Mouse (Mus musculus): ENCODE data around the gene Ephx1. TPM values are rescaled to one million over a fixed set of nuclear protein-coding genes. Genes with fewer than 3 reads are reported as not detected.

The Ephx1 gene
- polyA plus RNA-seq, 1 experiment = 142 TPM

DNA sequence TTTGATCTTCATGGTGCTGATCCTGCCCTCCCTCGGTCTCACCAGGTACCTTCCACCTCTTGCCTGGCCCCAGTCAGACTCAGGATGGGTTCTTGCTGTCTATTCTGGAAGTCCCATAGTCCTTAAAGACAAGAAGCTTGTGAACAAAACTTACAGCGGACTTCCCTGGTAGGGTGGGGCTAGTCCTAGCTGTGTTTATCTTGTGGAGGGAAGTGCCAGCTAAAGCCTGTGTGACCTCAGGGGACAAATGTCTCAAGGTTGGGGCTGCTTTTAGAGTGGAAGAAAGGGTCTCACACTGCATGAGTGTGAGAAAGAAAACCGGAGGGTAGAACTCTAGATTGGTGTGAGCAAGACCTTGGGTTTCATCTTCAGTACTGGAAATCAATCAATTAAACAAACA lies 54.9 kb downstream of the Ephx1 start:
- Histone ChIP-seq H3K4me3 (replicated peaks; ENCODE audit: extremely low read depth, low read depth, low read length) (no peak overlapping the region), H3K4me1 (ENCODE audit: control insufficient read depth, insufficient read depth, low read length) (peaks cover 9% of the 10 kb centered on the region)
- TF ChIP-seq CTCF (IDR thresholded peaks at IDR 0.05; ENCODE audit: insufficient read depth, low read length) = no peak
- no peak for TF ChIP-seq POLR2A (IDR thresholded peaks at IDR 0.05; ENCODE audit: borderline replicate concordance, extremely low read depth, low read depth, low read length)
- no peak for DNase-seq
- WGBS = 52% methylated on average over 3 of the region's 3 CpGs

DNA sequence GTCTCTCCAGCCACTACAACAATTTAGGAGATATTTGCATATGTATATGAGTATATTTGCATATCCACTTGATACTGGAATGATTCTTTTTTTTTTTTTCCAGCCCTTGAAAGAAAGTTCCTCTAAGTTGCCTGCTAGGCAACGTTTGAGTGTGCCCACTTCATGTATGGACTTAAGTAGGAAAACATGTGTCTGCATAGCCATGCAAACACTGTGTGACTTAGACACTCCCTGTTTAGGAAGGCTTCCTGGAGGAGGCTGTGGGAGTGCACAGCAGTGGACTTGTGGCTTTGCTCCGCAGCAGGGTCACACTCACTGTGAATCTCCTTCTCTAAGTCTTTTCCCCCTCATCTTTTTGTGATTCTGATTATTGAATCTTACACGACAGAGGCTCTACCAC lies 61.9 kb downstream of the Ephx1 start:
- TF ChIP-seq POLR2A (IDR thresholded peaks at IDR 0.05; ENCODE audit: borderline replicate concordance, extremely low read depth, low read depth, low read length) (no peak), CTCF (IDR thresholded peaks at IDR 0.05; ENCODE audit: insufficient read depth, low read length) (no peak)
- DNase-seq = no peak
- Histone ChIP-seq H3K4me1 (ENCODE audit: control insufficient read depth, insufficient read depth, low read length) (peaks cover 5% of the 10 kb centered on the region; the same call in 1 of the 2 replicates), H3K4me3 (replicated peaks; ENCODE audit: extremely low read depth, low read depth, low read length) (no peak overlapping the region)
- WGBS = 69% methylated on average over 3 of the region's 3 CpGs

DNA sequence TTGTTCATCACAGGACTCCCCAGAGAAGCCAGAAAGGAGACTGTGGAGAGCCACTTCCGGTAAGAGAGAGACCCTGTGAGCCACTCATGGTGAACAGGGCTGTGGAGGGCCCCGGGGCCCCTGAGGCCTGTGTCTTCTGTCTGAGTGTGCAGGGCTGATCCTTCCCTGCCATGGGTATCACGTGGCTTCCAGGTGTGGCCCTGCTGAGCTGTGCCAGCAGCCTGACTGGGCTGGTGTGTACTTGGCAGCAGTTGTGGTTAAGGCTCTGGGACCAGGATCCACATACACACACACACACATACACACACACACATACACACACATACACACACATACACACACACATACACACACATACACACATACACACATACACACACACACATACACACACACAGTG lies 62.7 kb downstream of the Ephx1 start:
- no peak for DNase-seq
- no peak for TF ChIP-seq POLR2A (IDR thresholded peaks at IDR 0.05; ENCODE audit: borderline replicate concordance, extremely low read depth, low read depth, low read length)
- TF ChIP-seq CTCF (IDR thresholded peaks at IDR 0.05; ENCODE audit: insufficient read depth, low read length) = no peak
- 64% methylated on average over 3 of the region's 3 CpGs for WGBS
- Histone ChIP-seq H3K4me1 (ENCODE audit: control insufficient read depth, insufficient read depth, low read length) (peaks cover 5% of the 10 kb centered on the region; the same call in 1 of the 2 replicates), H3K4me3 (replicated peaks; ENCODE audit: extremely low read depth, low read depth, low read length) (no peak overlapping the region)

DNA sequence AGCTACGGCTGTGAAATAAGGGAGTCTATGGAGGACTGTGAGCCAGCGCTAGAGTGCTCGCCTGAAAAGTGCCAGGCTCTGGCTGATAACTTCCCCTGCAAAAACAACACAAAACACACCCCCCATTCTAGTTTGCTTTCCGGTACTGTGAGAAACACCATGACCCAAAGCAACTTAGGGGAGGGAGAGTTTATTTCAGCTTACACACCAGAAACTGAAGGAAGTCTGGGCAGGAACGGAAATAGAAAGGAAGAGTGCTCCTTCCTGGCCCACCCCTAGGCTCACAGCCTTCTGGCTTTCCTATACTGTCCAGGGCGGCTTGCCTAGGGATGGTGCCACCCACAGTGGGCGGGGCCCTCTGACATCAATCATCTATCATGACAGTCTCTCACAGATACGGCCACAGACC lies 63.7 kb downstream of the Ephx1 start:
- TF ChIP-seq CTCF (IDR thresholded peaks at IDR 0.05; ENCODE audit: insufficient read depth, low read length) = no peak
- TF ChIP-seq POLR2A (IDR thresholded peaks at IDR 0.05; ENCODE audit: borderline replicate concordance, extremely low read depth, low read depth, low read length) = no peak
- Histone ChIP-seq H3K4me1 (ENCODE audit: control insufficient read depth, insufficient read depth, low read length) (peaks cover 5% of the 10 kb centered on the region; the same call in 1 of the 2 replicates), H3K4me3 (replicated peaks; ENCODE audit: extremely low read depth, low read depth, low read length) (no peak overlapping the region)
- no peak for DNase-seq
- 56% methylated on average over 8 of the region's 8 CpGs for WGBS

DNA sequence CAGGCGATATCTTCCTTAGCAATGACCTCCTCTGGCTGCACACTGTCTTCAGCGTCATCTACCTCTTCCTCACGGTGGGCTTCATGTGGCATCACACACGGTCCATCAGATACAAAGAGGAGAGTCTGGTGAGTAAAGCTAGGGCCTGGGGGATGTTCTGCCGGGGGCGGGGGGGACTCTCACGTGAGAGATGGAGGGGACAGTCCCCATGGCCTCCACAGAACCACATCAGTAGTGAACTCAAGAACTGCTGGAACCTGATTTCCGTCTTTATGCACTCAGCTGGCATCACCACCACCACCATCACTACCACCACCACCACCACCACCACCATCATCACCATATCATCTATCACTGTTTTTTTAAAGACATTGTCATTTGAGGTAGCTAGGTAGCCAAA lies 64.3 kb downstream of the Ephx1 start:
- H3K4me1 ChIP-seq (ENCODE audit: control insufficient read depth, insufficient read depth, low read length) = peaks cover 5% of the 10 kb centered on the region; the same call in 1 of the 2 replicates
- DNase-seq = no peak
- TF ChIP-seq POLR2A (IDR thresholded peaks at IDR 0.05; ENCODE audit: borderline replicate concordance, extremely low read depth, low read depth, low read length) (no peak), CTCF (IDR thresholded peaks at IDR 0.05; ENCODE audit: insufficient read depth, low read length) (no peak)
- WGBS = 91% methylated on average over 8 of the region's 8 CpGs
- H3K4me3 ChIP-seq (replicated peaks; ENCODE audit: extremely low read depth, low read depth, low read length) = no peak overlapping the region

DNA sequence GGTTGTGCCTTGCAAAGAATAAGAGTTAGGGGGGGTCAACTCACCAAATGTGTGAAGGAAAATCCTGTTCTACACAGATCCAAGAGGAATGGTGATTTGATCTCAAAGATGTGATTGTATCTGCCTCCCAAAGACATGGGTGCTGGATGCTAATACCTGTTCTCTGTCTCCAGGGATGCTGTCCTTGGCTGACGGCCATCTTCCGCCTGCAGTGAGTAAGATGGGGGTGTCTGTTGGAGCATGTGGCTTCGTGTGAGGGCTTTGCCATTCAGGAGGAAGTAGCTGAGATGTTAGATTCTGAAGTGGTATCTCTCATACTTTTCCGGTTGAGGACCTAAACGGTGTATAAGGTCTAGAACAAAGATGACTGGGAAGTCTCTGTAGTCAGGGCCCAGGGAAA lies 67.9 kb downstream of the Ephx1 start:
- Histone ChIP-seq H3K4me3 (replicated peaks; ENCODE audit: extremely low read depth, low read depth, low read length) (no peak overlapping the region), H3K4me1 (ENCODE audit: control insufficient read depth, insufficient read depth, low read length) (peaks cover 3% of the 10 kb centered on the region; the same call in 1 of the 2 replicates)
- WGBS = 72% methylated on average over 5 of the region's 5 CpGs
- no peak for DNase-seq
- TF ChIP-seq POLR2A (IDR thresholded peaks at IDR 0.05; ENCODE audit: borderline replicate concordance, extremely low read depth, low read depth, low read length) (no peak), CTCF (IDR thresholded peaks at IDR 0.05; ENCODE audit: insufficient read depth, low read length) (no peak)

DNA sequence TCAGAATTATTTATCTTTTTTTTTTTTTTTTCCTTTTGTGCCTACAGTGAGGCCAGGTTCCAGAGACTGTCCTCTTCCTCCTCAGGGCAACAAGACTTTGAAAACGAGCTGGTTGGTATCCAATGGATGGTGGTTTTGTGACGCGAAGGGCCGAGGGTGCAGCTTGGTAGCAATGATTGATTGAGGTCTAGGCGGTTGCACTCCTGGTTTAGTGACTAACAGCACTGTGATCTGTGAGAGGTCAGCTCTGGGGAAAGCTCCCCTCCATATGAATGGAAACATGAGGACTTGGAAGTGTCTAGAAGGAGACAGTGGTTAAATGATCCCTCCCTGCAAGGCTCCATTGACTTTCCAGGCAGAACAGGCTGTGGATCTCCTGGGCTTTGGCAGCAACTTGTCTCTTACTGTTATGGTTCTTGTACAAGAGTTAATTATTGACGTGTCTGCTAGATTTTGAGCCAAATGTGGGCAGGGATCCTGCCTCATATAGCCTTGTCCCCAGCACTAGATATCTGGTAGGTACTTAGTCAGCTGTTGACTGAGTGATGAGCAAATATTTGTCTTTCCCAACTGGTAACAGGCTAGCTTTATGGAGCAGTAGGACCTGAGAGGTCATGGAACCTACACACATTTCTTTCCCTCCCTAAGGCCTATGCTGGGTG lies 68.5 kb downstream of the Ephx1 start:
- 58% methylated on average over 6 of the region's 6 CpGs for WGBS
- H3K4me3 ChIP-seq (replicated peaks; ENCODE audit: extremely low read depth, low read depth, low read length) = no peak overlapping the region
- no peak for DNase-seq
- TF ChIP-seq CTCF (IDR thresholded peaks at IDR 0.05; ENCODE audit: insufficient read depth, low read length) = no peak
- no peak for TF ChIP-seq POLR2A (IDR thresholded peaks at IDR 0.05; ENCODE audit: borderline replicate concordance, extremely low read depth, low read depth, low read length)
- H3K4me1 ChIP-seq (ENCODE audit: control insufficient read depth, insufficient read depth, low read length) = no peaks in the 10 kb centered on the region

DNA sequence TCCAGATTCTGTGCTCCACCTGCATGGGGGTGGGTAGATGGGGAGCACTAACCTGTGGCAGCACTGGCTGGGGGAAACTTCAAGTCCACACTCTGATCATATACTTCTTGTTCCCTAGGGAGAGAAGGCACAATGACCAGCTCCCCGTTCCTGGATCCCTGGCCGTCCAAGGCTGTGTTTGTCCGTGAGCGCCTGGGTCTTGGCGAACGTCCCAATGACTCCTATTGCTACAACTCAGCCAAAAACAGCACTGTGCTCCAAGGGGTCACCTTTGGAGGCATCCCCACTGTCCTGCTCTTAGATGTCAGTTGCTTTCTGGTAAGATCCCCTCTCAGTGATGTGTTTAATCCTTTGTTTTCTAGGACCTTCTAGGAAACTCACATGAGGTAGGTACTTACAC lies 74.3 kb downstream of the Ephx1 start:
- 40% methylated on average over 6 of the region's 6 CpGs for WGBS
- no peak for DNase-seq
- peaks cover 26% of the 10 kb centered on the region for H3K4me1 ChIP-seq (ENCODE audit: control insufficient read depth, insufficient read depth, low read length)
- H3K4me3 ChIP-seq (replicated peaks; ENCODE audit: extremely low read depth, low read depth, low read length) = no peak overlapping the region
- TF ChIP-seq POLR2A (IDR thresholded peaks at IDR 0.05; ENCODE audit: borderline replicate concordance, extremely low read depth, low read depth, low read length) (no peak), CTCF (IDR thresholded peaks at IDR 0.05; ENCODE audit: insufficient read depth, low read length) (no peak)

DNA sequence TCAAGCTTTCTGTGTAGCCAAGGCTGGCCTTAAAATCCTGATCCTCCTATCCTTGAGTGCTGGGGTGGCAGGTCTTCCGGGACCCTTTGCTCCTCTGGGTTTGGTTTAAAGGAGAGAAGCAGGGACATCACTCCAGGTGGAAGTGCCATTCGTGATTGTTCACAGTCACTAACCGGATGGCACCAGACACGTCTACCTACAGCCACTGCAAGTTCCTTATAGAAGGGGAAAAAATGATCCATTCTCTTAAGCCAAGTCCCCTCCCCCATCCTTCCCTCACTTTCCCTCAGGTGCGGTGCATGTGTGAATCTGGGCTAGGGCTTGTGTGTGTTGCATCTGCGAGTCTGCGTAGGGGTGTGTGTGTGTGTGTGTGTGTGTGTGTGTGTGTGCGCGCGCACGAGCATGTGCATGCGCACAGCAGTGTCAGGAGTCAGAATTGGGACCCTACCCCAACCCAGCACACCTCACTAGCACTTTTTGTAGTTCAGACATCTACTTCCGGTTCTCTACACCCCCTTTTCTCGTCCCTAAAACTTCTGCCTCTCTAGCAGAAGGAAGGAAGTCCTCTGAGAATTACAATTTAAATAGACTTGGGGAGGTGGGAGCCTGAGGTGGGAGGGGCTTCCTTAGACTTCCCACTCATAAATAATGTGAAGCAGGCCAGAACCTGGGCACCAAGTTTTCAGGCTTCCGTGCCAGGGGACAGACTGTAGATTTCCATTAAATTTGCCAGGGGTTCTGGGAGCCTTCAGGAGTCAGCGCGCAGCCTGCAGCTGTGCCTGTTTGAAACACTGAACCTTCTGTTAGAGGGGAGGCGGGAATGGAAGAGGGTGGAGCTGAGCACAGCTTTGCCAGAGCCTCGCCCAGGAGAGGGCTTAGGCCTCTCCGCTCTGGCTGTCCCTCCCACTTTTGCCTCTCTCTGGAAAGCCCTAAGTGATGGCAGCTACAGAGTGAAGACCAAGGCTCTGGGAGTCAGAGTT lies 75.4 kb downstream of the Ephx1 start:
- no peak for TF ChIP-seq POLR2A (IDR thresholded peaks at IDR 0.05; ENCODE audit: borderline replicate concordance, extremely low read depth, low read depth, low read length)
- no peak for TF ChIP-seq CTCF (IDR thresholded peaks at IDR 0.05; ENCODE audit: insufficient read depth, low read length)
- no peak for DNase-seq
- WGBS = 22% methylated on average over 20 of the region's 20 CpGs
- H3K4me3 ChIP-seq (replicated peaks; ENCODE audit: extremely low read depth, low read depth, low read length) = no peak overlapping the region
- H3K4me1 ChIP-seq (ENCODE audit: control insufficient read depth, insufficient read depth, low read length) = peaks cover 29% of the 10 kb centered on the region
